Mouse (Mus musculus) myocyte (in vitro differentiated cells): ENCODE measurements at regions not wholly inside any gene's neighbourhood (a gene's known extent, or its start where the extent isn't known, plus 50 kb on each side); places are given as distances from the start of the nearest gene placed in this dataset.

Experiments
- CEBPB ChIP-seq: IDR thresholded peaks from 2 replicates; pipeline ENCODE4 v1.6.1; 2011; ENCODE audit warnings: mild to moderate bottlenecking, moderate library complexity; ENCODE audit not compliant: poor library complexity, insufficient read depth, severe bottlenecking
- E2F4 ChIP-seq: IDR thresholded peaks from one replicate; pipeline ENCODE4 v1.6.1; 2011; ENCODE audit warnings: mild to moderate bottlenecking, control low read depth, moderate library complexity; ENCODE audit not compliant: insufficient read depth
- MAX ChIP-seq: IDR thresholded peaks from one replicate; pipeline ENCODE4 v1.6.1; 2011; ENCODE audit warnings: low read depth, mild to moderate bottlenecking, control low read depth
- MYOD1 ChIP-seq, 3 experiments: IDR thresholded peaks; one replicate each; pipeline ENCODE4 v1.6.1; 2011; ENCODE audit warnings: control low read depth in 2 of 3, low read depth in 2 of 3, mild to moderate bottlenecking in 2 of 3, moderate library complexity in 1 of 3; ENCODE audit not compliant: insufficient read length in 2 of 3, control insufficient read depth in 1 of 3
- POLR2A ChIP-seq: IDR thresholded peaks from one replicate; pipeline ENCODE4 v1.6.1; 2011; ENCODE audit warnings: low read depth, mild to moderate bottlenecking, control low read depth, moderate library complexity; ENCODE audit not compliant: insufficient read length
- POLR2AphosphoS2 ChIP-seq: IDR thresholded peaks from one replicate; pipeline ENCODE4 v1.6.1; 2011; ENCODE audit warnings: low read depth, control low read depth; ENCODE audit not compliant: insufficient read length
- SRF ChIP-seq: IDR thresholded peaks from one replicate; pipeline ENCODE4 v1.6.1; 2011; ENCODE audit warnings: low read depth; ENCODE audit not compliant: control insufficient read depth, insufficient read length
- TCF12 ChIP-seq: IDR thresholded peaks from one replicate; pipeline ENCODE4 v1.6.1; 2011; ENCODE audit warnings: mild to moderate bottlenecking, control low read depth; ENCODE audit not compliant: poor library complexity, insufficient read depth, severe bottlenecking
- TCF3 ChIP-seq: IDR thresholded peaks from one replicate; pipeline ENCODE4 v1.6.1; 2011; ENCODE audit warnings: low read depth, control low read depth; ENCODE audit not compliant: insufficient read length
- USF1 ChIP-seq: IDR thresholded peaks from one replicate; pipeline ENCODE4 v1.6.1; 2011; ENCODE audit warnings: low read depth, mild to moderate bottlenecking, control low read depth, moderate library complexity

DNA sequence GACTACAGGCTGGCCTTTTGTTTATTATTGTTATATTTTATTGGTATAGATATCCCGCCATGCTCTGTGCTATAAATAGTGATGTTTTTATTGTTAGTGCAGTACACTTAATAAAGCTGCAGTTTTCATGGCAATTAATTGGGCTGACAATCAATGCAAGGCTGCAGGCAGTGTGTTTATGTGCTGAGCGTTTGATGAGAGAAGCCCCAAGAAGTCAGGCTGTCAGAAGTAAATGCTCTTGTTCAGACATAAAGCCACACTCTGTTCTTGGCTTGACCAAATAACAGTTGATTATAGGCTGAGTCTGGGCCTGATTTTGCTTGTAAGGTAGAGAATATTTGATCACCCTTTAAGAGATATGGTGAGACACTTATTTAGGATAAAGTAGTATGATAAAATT, 341.4 kb downstream of the Cps1 start:
- TF ChIP-seq POLR2A = no peak
- no peak for TF ChIP-seq MYOD1 (IDR thresholded peaks at IDR 0.05; ENCODE audit: control insufficient read depth in 1 of 3, insufficient read length in 2 of 3, low read depth in 2 of 3)
- no peak for TF ChIP-seq CEBPB
- TF ChIP-seq SRF = no peak
- no peak for TF ChIP-seq TCF12
- TF ChIP-seq USF1 = no peak
- no peak for TF ChIP-seq TCF3
- TF ChIP-seq POLR2AphosphoS2 = no peak
- no peak for TF ChIP-seq MAX
- TF ChIP-seq E2F4 = no peak
